ENCODE assay signal across 8 mouse cellular contexts in genomic region chr1:180404706-180405105, GRCm38 (mm10).
DNase-seq lines count a peak whose midpoint lies in the region; ATAC-seq and TF ChIP-seq lines count a peak whose summit lies in the region.

No protein-coding gene starts in this region.

- no peaks in the 10 kb centered on the region for H3K36me3 ChIP-seq in midbrain, embryonic 10.5 days
- no peaks in the 10 kb centered on the region for H3K36me3 ChIP-seq in midbrain, embryonic 14.5 days (ENCODE audit: control insufficient read depth, insufficient read depth, low read length)
- H3K36me3 ChIP-seq in hindbrain, postnatal 0 days (ENCODE audit: insufficient read depth, low read length): no peaks in the 10 kb centered on the region
- H3K36me3 ChIP-seq in small intestine, adult 2 months (ENCODE audit: control insufficient read depth, insufficient read depth, low read length): no peaks in the 10 kb centered on the region

- H3K4me3 ChIP-seq in midbrain, embryonic 10.5 days: no peak overlapping the region
- no peak overlapping the region for H3K4me3 ChIP-seq in midbrain, embryonic 14.5 days (replicated peaks; ENCODE audit: low read depth, low read length)
- H3K4me3 ChIP-seq in hindbrain, postnatal 0 days (ENCODE audit: low read length): no peak overlapping the region
- no peak overlapping the region for H3K4me3 ChIP-seq in small intestine, adult 2 months (ENCODE audit: low read depth, low read length)

- peak; percentile 97 for DNase-seq in heart, adult 11 months
- no peak for DNase-seq in heart, adult 8-10 months (ENCODE audit: low spot score)
- DNase-seq in midbrain, embryonic 10.5 days (ENCODE audit: low spot score): no peak
- DNase-seq in midbrain, embryonic 14.5 days: no peak
- no peak for DNase-seq in hindbrain, postnatal 0 days (ENCODE audit: low spot score)
- no peak for DNase-seq in urinary bladder, postnatal 36 days (ENCODE audit: low spot score in 2 of 2)
- DNase-seq in left cerebral cortex, adult 8-10 months (ENCODE audit: low spot score in 2 of 2): no peak

- H3K27me3 ChIP-seq in midbrain, embryonic 10.5 days (ENCODE audit: low read depth, poor library complexity, severe bottlenecking): no peaks in the 10 kb centered on the region
- no peaks in the 10 kb centered on the region for H3K27me3 ChIP-seq in midbrain, embryonic 14.5 days (ENCODE audit: control insufficient read depth, insufficient read depth, low read length)
- no peaks in the 10 kb centered on the region for H3K27me3 ChIP-seq in hindbrain, postnatal 0 days (ENCODE audit: insufficient read depth, low read length)
- no peaks in the 10 kb centered on the region for H3K27me3 ChIP-seq in small intestine, adult 2 months (ENCODE audit: control insufficient read depth, insufficient read depth, low read length)

- WGBS in midbrain, embryonic 10.5 days: 95% methylated on average over 3 of the region's 3 CpGs
- WGBS in midbrain, embryonic 14.5 days: 91% methylated on average over 3 of the region's 3 CpGs
- WGBS in hindbrain, postnatal 0 days: 91% methylated on average over 3 of the region's 3 CpGs
- WGBS in small intestine, adult 2 months: 48% methylated on average over 3 of the region's 3 CpGs

- ATAC-seq in midbrain, embryonic 14.5 days (ENCODE audit: low FRiP score, low TSS enrichment): no peak
- no peak for ATAC-seq in hindbrain, postnatal 0 days

- peak overlapping the region; percentile 55; the same call in 1 of the 2 replicates for H3K27ac ChIP-seq in midbrain, embryonic 10.5 days (replicated peaks)
- H3K27ac ChIP-seq in midbrain, embryonic 14.5 days (replicated peaks; ENCODE audit: low read depth, low read length): no peak overlapping the region
- H3K27ac ChIP-seq in hindbrain, postnatal 0 days: peak overlapping the region; percentile 64
- peak overlapping the region; percentile 74 for H3K27ac ChIP-seq in small intestine, adult 2 months (ENCODE audit: insufficient read depth, low read depth, low read length)

- H3K9me3 ChIP-seq in midbrain, embryonic 10.5 days (replicated peaks): no peaks in the 10 kb centered on the region
- H3K9me3 ChIP-seq in midbrain, embryonic 14.5 days (ENCODE audit: control insufficient read depth, low read length): no peaks in the 10 kb centered on the region
- no peaks in the 10 kb centered on the region for H3K9me3 ChIP-seq in hindbrain, postnatal 0 days (ENCODE audit: low read length)

- TF ChIP-seq CTCF in hindbrain, postnatal 0 days (IDR thresholded peaks at IDR 0.05; ENCODE audit: low read depth): no peak
- no peak for TF ChIP-seq CTCF in small intestine, adult 2 months (IDR thresholded peaks at IDR 0.05; ENCODE audit: extremely low read depth, insufficient read length, insufficient replicate concordance, low read depth, low read length)

- no peak for TF ChIP-seq POLR2A in small intestine, adult 2 months (IDR thresholded peaks at IDR 0.05; ENCODE audit: low read depth, low read length)

- H3K4me1 ChIP-seq in midbrain, embryonic 10.5 days: peaks cover 41% of the 10 kb centered on the region
- H3K4me1 ChIP-seq in midbrain, embryonic 14.5 days (ENCODE audit: control insufficient read depth, insufficient read depth, low read length): no peaks in the 10 kb centered on the region
- H3K4me1 ChIP-seq in hindbrain, postnatal 0 days (ENCODE audit: insufficient read depth, low read length): peaks cover 6% of the 10 kb centered on the region; the same call in 1 of the 2 replicates
- H3K4me1 ChIP-seq in small intestine, adult 2 months (ENCODE audit: control insufficient read depth, insufficient read depth, insufficient read length, low read length): peaks cover 53% of the 10 kb centered on the region

- H3K4me2 ChIP-seq in midbrain, embryonic 14.5 days (ENCODE audit: low read length): no peak overlapping the region
- H3K4me2 ChIP-seq in hindbrain, postnatal 0 days (ENCODE audit: low read depth, low read length): no peak overlapping the region

- no peak overlapping the region for H3K9ac ChIP-seq in midbrain, embryonic 14.5 days (replicated peaks; ENCODE audit: low read length)
- H3K9ac ChIP-seq in hindbrain, postnatal 0 days (replicated peaks; ENCODE audit: low read length): no peak overlapping the region
